Mouse (Mus musculus): Measurements from ENCODE around the gene Rps15.

DNA sequence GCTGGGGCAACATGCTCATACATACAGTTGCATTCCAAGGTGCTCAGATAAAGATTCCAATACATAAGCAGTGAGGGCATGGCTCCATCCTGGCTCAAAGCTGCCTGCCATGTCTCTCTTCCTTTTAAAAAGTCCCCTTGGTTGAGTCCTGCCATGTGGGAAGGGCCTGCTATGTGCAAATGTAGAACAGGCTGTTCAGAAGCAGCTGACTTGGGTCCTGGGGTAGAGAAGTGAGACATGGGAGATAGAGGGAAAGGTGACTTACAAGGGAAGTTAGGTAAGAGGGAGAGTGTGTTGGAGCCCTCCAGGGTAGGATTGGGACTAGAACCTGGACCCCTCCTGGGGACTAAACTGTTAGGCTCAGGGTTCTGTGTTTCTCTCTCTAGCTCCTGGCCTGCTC is 40.2 kb upstream of the Rps15 start:
- TF ChIP-seq MAFK (IDR thresholded peaks at IDR 0.05; ENCODE audit: insufficient replicate concordance, low read length) (no peak), CTCF (conservative IDR thresholded peaks at IDR 0.05 in 1 of 2, IDR thresholded peaks at IDR 0.05 in 1 of 2; ENCODE audit: low read depth in 2 of 2, low read length in 2 of 2) (no peak), MAX (IDR thresholded peaks at IDR 0.05; ENCODE audit: low read length) (no peak), ETS1 (conservative IDR thresholded peaks at IDR 0.05; ENCODE audit: low read depth, low read length) (no peak), TCF12 (IDR thresholded peaks at IDR 0.05; ENCODE audit: low read depth, low read length) (no peak), POLR2A (IDR thresholded peaks at IDR 0.05; ENCODE audit: low read depth, low read length) (no peak), MXI1 (IDR thresholded peaks at IDR 0.05; ENCODE audit: low read depth, low read length) (no peak)
